Mouse (Mus musculus): ENCODE measurements around the gene Tefm.
"Not testable (repeated sequence)": the region's sequence is repeated elsewhere in the genome, so short reads cannot be mapped to it uniquely, and the experiment has no call there.

Gene Tefm

DNA sequence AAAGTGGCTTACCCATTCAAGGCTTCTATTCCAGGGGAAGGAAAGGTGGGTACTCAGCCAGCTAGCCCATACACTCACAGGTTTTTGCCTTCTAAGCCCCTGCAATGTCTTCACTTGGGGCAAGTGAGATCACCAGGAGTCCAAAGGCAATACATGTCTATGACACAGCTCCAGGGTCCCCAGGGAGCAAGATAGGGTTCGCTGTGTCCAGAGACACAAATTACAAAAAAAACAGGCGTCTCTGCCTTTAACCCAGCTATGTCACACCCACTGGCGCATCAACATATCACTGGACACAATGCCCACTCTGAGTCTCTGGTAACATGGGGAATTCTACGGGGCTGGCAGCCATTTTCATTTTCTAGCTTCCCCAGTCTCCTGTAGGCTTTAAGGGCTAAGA is 14.0 kb upstream of the Tefm start:
- DNase-seq, result no peak

- DNase-seq, result no peak
These were observed 13.6 kb upstream of the Tefm start for GRCm38 (mm10) chr11:80155541-80155940.

GRCm38 (mm10) chr11:80154501-80154900 is 12.5 kb upstream of the Tefm start:
- no peak for DNase-seq

GRCm38 (mm10) chr11:80153857-80154495 is 12.0 kb upstream of the Tefm start, which contains the start of gene Adap2:
TSS of gene Adap2 (plus strand) at chr11:80154105.
- DNase-seq, result peak; percentile 68

DNA sequence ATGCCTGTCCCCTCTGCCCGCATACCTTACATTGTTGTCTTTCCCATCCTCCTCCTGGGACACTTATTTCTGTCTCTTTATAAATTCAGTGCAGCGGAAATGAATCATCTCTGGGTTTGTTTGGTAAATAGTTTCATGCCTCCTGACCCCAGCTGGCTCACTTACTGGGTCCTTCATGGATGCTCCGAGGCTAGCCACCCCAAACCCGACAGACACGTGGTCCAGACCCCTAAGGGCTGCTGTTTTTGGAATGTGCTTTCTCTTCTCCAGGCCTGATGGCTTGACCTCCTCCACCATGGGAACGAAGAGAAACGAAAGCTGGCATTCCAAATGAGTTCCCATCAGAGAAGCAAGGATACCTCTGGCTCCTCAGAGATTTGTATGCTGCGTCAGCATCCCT is 10.4 kb upstream of the Tefm start:
- DNase-seq, result no peak

- no peak for DNase-seq
These were observed 9.6 kb upstream of the Tefm start for GRCm38 (mm10) chr11:80151541-80151940.

DNA sequence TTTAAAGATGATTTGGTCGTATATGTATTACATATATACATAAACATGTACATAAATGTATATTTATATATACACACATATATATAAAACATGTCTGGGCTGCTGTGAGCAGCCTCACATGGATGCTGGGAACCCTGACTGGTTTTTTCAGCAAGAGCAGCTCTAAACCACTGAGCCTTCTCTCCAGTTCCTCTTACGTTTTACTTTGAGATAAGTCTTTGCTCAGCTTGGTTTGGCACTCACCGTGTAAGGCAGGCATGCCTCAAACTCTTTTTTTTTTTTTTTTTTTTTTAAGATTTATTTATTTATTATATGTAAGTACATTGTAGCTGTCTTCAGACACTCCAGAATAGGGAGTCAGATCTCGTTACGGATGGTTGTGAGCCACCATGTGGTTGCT is 8.6 kb upstream of the Tefm start:
- DNase-seq, result no peak

GRCm38 (mm10) chr11:80149412-80150023 is 7.5 kb upstream of the Tefm start:
- no peak for DNase-seq

GRCm38 (mm10) chr11:80148974-80149373 is 7.0 kb upstream of the Tefm start:
- not testable (repeated sequence) for DNase-seq

DNA sequence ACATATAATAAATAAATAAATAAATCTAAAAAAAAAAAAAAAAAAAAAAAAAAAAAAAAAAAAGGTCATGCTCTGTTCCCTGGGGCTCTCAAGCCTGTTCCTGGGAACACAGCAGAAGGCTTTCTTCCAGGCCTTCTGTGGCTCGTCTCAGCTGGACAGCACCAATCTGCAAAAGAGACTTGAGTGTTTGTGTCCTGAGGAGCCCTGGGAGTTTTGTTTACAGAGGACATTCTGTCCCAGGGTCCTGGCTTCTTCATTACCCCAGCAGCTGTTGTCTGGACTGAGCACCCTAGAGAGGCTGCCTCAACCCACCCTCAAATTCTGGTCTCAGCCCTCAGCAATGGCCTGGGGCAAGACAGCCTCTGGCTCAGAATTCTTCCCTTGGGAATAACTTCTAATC is 6.3 kb upstream of the Tefm start:
- no peak for DNase-seq

GRCm38 (mm10) chr11:80147748-80148147 is 5.8 kb upstream of the Tefm start:
- DNase-seq, result no peak

DNA sequence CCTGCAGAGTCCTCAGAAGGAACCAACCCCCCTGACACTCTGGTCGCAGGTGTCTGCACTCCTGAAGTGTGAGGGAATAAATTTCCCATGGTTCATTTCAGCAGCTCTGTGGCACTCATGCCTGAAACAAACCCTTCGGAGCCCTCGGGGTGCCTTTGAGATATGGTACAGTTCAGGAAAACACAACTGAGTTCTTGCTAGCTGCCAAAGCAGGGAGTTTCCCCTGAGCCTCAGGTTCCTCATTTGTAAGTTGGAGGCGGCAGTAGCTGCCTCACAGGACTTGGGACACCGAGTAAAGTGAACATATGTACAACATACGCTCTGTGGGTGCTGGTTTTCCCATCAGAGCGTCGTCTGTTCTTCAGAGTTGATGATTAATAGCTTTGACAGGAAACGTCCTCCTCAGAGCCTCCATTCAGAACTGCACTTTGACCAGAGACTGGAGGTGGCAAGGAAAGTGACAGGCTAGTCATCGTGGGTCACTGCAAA is 3.9 kb upstream of the Tefm start:
- no peak for DNase-seq

GRCm38 (mm10) chr11:80142872-80143271 is 897 bp upstream of the Tefm start:
- no peak for DNase-seq

DNA sequence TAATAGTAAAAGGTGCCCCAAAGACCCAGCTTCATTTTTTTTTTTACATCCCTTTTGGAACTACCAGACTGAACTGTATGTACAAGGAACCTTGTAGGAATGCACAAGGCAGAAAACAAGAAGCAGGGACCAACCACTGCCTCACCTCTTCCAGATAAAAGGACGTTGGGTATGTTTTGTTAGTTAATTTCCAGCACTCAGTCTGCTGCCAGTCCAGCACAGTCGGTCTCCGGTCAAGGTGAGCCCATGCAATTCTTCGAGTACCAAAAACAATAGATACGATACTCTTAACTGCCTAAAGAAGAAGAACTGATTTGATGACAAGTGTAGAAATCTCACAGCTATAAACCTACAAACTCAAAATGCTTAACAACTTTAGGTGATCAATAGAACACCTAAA is 4.2 kb downstream of the Tefm start:
- DNase-seq, result no peak

- no peak for DNase-seq
These were observed 5.2 kb downstream of the Tefm start for GRCm38 (mm10) chr11:80136786-80137185.

GRCm38 (mm10) chr11:80135954-80136683 is 5.9 kb downstream of the Tefm start:
- no peak for DNase-seq

DNA sequence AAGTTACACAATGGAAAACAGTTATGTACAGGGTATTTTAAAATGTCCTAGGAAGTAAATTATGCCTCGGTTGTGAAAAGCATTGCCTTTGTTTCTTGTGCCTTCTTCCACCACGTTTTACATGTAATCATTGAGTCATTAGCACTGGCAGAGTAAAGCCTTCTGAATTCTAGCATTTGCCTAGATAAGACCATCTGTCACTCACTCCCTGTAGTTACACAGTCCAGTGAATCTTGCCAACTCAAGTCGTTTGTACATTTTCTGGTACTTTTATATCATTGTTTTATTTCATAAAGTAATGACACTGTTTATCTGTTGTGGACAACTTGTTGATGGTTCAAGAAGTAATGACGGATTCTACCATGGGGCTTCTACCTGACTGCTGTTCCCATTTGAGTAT is 7.2 kb downstream of the Tefm start:
- no peak for DNase-seq

- DNase-seq, result no peak
These were observed 9.9 kb downstream of the Tefm start for GRCm38 (mm10) chr11:80132050-80132449.

- no peak for DNase-seq
These were observed 25.6 kb downstream of the Tefm start for GRCm38 (mm10) chr11:80116411-80116810.

DNA sequence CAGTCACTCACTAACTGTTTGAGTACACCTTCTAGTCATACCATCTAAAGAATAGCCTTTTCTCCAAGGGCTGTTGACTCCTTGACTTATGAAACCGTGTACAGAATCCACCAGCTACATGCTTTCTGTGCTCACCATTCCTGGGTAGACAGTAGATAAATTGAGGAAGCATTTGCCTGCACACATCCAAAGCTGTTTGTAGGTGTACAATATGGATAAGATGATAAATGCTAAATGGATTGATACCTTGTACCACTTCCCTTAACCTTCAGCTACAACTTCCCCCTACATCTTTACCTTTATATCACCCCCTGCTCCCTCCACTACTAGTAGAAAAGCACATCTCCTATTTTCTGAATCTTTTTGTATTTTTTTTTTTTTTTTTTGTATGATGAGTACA is 37.6 kb downstream of the Tefm start:
- DNase-seq, result no peak

DNA sequence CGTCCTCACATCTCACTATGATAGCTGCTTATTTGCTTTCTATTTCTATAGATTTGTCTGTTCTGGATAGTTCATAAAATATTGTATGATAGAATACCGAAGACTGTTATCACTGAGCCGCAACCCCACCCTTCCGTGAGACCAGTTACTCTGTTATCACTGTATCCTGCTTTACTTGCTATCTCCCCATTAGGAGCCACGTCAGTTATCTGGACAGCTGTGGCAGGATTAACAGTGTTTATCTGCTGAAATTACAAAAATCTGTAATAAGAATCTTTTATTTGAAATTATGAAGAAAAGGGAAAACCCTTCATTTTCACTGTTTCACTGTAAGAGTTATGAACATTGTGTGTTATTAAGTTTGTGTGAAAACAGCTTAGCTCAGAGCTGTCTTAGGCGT is 40.7 kb downstream of the Tefm start:
- no peak for DNase-seq

DNA sequence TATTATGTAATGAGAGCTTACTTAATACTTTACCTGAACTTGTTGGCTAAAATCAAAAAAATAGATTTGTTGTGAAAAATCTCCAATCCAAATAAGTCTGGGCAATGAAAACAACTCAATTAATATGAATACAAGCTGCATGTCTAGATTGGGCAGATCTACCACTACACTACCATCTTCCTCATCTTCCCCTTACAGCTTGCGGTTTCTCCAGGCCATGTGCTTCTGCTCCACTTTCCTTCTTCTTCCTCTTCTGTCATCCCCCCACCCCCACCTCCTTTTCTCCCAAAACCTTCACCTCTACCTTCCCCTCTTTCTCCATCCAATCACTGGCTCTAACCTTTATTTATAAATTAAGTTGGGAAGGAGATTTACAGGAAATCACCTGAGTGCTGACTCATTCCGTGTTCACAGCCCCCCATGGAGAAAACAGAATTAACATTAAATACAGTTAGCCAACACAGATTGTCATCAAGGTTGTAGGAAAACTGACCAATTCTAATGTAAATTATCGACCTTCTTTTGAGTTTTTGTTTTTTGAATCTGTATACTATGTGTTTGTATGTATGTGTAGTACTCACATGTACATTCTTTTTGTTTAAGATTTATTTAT is 43.4 kb downstream of the Tefm start:
- DNase-seq, result no peak

DNA sequence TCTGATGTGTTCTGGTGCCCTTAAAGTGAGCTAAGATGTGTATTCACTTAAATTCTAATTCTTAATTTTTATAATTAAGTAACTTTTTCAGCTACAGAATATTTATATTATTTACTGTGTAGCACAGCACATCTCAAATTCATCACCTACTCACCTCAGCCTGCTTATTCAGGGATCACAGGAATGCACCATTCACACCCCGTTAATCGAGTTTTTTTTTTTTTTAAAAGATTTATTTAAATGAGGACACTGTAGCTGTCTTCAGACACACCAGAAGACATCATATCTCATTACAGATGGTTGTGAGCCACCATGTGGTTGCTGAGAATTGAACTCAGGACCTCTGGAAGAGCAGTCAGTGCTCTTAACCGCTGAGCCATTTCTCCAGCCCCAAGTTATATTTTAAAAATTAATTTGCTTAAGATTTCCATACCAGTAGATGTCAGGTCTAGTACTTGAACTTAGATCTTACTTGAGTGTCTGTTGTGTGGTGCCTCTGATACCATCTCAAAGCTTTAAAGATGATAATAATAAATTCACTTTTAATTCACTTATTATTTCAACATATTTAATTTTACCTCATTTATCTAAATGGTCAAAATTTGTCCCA is 51.3 kb downstream of the Tefm start:
- no peak for DNase-seq
